Mouse (Mus musculus): ENCODE results near the gene Casp9.

Casp9 gene

DNA sequence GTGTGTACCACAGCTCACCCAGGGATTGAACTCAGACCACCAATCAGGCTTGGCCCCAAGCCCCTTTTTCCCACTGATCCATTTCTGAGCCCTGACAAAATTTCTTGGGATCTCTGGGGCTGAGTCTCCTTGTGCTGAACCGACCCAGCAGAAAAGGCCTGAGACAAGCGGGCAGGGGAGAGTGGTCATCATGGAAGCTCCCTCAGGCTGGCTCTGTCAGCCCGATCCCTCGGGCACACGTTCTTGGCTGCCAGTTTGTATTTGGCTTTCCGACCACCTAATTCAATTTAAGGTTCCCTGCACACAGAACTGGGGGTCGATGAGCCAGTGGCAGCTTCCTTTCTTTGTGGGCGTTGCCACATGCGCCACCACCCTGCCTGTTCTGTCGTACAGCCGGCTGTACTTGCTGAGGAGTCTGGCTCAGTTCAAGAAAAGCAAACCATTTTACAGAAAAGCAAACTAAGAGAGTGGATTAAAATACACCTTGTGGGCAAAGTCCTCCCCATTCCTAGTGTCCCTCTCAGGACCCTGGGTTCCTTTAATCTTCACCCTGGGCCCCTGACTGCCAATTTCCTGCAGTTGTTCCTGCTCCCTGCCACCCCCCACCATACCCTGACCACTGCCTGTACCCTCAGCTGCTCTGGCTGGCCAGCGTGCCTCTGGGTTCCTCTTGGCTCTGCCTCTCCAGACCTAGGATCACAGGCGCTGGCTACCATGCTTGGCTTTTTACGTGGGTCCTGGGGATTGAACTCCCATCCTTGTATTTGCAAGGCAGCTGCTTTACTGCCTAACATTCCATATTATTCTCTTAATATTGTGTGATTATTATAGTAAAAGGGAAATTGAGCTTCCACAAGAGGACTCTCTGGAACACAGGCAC, 23.6 kb downstream of the Casp9 start:
- no peak for DNase-seq (ENCODE audit: low spot score in 2 of 2)

DNA sequence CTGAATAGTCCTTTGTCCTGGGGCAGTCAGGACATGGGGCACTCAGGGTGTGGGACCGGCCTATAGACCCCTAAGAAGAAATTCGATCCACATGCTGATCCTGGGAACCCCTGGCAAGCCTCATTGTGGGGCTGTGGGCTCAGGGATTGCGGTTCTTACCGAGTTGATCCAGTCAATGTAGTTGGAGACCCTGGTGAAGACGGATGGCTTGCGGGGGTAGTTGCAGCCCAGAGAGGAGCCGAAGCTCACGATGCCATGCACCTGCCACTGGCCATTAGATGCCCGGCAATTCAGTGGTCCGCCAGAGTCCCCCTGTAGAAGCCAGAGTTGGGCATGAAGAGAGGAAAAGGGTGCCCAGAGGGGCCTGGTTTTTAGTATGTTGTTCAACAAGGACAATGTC, 24.3 kb downstream of the Casp9 start:
- no peak for DNase-seq (ENCODE audit: low spot score in 2 of 2)

DNA sequence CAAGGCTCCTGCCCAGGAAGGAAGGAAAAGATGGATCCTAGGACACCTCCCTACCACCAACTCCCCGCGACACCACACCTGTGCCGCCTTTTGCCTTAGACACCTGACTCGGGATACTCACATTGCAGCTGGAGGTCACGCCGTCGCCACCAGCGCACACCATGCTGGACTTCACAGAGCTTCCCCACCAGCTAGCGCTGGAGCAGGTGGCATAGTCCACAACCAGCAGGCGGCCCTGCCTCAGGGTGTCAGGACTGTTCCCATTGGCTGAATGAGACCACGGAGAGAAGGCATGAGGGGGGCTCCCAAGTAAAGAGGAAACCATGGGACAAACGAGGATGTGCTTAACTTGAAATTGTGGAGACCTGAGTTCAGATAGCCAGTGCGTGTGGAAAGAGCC, 25.4 kb downstream of the Casp9 start:
- no peak for DNase-seq (ENCODE audit: low spot score in 2 of 2)

- no peak for DNase-seq (ENCODE audit: low spot score in 2 of 2)
These were observed 25.9 kb downstream of the Casp9 start for GRCm38 (mm10) chr4:141819316-141819715.

DNA sequence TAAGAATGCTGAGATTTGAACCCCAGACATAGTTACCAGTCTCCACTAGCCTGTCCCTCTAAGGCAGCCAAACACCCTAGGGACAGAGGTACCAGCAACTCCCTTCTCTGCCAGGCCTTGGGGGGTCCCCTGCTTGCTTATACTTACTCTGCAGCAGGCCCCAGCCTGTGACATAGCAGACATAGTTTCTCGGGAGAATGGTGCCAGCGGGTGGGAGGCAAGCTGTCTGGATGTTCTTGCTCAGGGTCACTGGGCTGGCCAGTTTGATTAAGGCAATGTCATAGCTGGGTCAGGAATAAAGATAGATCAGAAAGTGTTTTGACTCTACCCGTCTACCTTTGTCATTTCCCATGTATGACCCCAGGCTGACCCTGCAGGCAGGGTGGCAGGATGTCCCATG, 27.8 kb downstream of the Casp9 start:
- no peak for DNase-seq (ENCODE audit: low spot score in 2 of 2)

GRCm38 (mm10) chr4:141822089-141822488, 28.7 kb downstream of the Casp9 start:
- no peak for DNase-seq (ENCODE audit: low spot score in 2 of 2)

DNA sequence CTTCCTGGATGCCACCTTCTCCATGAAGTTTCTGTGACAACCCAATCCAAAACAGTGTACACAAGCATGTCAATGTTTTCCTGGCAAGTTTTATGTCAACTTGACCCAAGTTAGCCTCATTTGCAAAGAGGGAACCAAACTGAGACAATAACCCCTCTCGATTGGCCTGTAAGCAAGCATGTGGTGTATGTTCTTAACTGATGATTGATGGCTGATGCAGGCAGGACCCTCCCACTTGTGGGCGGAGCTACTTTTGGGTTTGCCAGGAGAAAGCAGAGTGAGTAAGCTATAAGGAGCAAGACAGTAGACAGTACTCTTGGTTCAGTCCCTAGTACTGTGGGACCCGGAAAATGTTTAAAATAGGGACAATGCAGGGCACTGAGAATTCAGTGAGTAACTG, 29.6 kb downstream of the Casp9 start:
- no peak for DNase-seq (ENCODE audit: low spot score in 2 of 2)

DNA sequence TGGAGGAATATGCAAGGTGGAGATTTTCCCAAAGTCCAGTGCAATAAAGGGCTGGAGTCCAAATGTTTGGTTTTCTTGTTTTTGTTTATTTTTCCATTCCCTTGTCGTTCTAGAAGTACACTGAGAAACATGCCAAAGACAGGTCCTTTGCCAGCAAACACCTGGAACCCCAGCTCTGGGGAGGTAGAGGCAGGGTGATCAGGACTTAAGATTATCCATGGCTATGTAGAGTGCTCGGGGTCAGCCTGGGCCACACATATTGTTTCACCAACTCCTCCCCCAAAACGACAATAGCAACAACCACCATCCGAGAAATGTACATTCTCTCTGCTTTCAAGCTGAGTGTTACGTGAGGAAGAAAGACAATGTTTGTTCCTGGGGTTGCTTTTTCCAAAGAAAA, 32.6 kb downstream of the Casp9 start, which contains the start of gene Cela2a:
Gene Cela2a (minus strand): TSS at position 101 of the 400 bp plus-strand sequence.
- no peak for DNase-seq (ENCODE audit: low spot score in 2 of 2)

- no peak for DNase-seq (ENCODE audit: low spot score in 2 of 2)
These were observed 34.0 kb downstream of the Casp9 start for GRCm38 (mm10) chr4:141827401-141827800.

DNA sequence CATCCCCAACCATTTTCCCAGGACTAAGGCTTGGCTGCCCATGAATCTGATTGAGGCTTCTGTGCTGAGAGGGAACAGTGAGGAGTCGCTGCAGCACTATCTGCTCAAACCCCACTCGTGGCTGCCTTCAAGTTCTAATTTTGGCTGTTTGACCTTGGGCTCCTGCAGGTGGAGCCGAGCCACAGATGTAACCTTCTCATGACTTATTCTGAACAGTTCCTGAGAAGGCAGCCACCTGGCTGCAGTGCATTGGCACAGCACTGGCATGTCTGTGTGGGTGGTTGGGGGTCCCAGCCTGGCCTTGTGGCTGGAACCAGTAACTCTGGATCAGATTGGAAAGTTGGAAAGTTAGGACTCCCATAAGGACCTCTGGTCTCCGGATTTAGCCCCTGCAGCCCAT, 34.8 kb downstream of the Casp9 start:
- peak; percentile 14 to 39 for DNase-seq (ENCODE audit: low spot score in 2 of 2)

- no peak for DNase-seq (ENCODE audit: low spot score in 2 of 2)
These were observed 37.0 kb downstream of the Casp9 start for GRCm38 (mm10) chr4:141830381-141830780.

DNA sequence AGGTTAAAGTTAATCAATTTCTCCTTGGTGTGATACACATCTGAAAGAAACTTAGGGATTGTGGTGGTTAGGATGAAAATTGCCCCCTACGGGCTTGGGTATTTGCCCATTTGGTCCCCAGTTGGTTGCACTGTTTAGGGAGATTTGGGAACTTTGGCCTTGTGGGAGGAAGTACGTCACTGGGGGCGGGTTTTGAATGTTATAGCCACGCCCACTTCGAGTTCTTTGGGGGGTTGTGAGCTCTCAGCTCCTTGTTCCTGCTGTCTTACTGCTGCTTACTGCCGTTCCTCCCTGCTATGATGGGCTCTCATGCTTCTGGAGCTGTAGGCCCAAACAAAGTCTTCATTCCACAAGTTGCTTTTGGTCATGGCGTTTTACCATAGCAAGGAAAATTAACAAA, 37.9 kb downstream of the Casp9 start:
- DNase-seq (ENCODE audit: low spot score in 2 of 2): no peak

DNA sequence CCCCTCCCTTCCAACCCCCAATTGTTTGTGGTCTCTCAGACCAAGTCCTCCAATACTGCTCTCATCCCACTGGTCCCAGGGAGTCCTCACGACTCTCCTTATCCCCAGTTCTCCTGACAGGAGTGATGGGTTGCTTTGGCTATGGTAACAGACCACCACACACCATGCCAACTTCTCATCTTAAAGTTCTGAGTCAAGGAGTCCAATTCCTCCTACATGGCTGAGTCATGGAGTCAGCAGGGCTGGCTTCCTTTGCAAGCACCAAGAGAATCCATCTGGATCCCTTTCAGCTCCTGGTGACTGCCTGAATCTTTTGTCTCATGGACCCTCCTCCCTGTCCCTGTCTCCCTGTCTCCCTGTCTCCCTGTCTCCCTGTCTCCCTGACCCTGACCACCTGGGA, 40.5 kb downstream of the Casp9 start:
- DNase-seq (ENCODE audit: low spot score in 2 of 2): no peak

DNA sequence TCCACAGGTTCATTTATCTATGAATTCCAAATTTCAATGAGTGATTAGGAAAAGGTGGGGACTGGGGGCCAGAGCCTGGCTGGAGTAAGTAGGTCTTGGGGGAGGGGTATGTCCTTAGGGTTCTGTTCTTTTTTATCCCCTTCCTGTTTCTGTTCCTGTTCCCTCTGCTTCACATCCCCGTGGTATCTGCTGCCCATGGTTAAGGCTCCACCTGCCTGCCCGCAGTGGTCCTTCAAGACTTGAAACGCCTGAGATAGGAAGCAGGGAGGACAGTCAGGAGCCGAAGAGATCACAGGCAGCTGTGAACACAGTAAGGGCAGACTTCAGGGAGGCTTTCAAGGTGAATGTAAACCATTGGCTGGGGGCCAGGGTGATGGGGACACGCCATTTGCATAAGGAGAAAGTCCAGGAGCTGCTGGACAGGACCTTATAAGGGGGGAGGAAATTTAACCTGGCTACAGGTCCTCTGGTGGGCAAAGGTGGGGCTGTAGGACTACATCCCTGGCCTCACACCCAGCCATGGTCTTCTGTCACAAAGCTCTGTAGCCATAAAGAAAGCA, 41.2 kb downstream of the Casp9 start:
- no peak for DNase-seq (ENCODE audit: low spot score in 2 of 2)

- DNase-seq (ENCODE audit: low spot score in 2 of 2): no peak
These were observed 52.6 kb downstream of the Casp9 start, which contains the start of gene Ctrc for GRCm38 (mm10) chr4:141845999-141846398. TSS of gene Ctrc (minus strand) at chr4:141846359.

- DNase-seq (ENCODE audit: low spot score in 2 of 2): no peak
These were observed 60.0 kb downstream of the Casp9 start for GRCm38 (mm10) chr4:141853437-141853836.

DNA sequence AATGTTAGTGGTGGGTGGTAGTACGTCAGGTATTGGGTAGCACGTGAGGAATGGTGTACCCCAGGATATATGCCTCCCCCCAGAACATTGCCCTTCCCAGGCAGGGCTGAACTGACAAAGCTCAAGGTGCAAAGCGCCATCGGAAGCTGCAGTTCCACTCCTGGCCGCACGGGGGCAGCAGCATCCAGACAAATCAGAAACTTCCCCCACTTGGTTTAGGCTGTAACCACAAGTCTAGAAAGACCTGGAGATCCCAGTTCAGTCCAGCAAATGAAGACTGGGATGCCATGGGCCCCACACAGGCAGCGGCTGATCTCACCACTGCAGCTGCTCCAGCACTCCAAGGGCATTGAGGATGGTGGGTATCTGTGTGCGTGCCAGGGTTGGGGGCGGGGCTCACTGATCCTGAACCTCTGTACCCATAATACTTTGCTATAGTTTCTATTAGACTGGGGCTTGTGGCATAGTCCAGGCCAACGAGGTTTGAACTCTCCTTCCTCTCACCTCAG, 64.1 kb downstream of the Casp9 start:
- peak; percentile 73 to 79 for DNase-seq (ENCODE audit: low spot score in 2 of 2)

DNA sequence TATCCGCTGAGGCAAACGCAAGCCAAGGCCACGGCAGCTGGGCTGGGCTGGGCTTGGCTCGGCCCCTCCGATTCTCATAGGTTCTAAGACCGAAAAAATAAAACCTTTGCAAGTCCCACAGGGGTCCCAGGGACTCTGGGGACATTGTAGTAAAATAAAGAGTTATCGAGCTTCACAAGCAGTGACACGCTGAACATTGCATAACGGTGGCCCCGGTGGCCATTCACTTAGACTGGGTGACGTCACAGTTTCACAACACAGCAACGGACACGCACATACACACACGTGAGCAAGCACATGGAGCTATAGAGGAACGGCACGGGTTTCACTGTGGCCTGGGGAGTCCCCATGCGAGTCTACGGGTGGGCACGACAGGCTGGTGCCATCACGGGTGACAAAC, 65.1 kb downstream of the Casp9 start:
- DNase-seq (ENCODE audit: low spot score in 2 of 2): peak in 1 of 2 experiments; percentile 71

GRCm38 (mm10) chr4:141859351-141859750, 65.9 kb downstream of the Casp9 start:
- DNase-seq (ENCODE audit: low spot score in 2 of 2): no peak

DNA sequence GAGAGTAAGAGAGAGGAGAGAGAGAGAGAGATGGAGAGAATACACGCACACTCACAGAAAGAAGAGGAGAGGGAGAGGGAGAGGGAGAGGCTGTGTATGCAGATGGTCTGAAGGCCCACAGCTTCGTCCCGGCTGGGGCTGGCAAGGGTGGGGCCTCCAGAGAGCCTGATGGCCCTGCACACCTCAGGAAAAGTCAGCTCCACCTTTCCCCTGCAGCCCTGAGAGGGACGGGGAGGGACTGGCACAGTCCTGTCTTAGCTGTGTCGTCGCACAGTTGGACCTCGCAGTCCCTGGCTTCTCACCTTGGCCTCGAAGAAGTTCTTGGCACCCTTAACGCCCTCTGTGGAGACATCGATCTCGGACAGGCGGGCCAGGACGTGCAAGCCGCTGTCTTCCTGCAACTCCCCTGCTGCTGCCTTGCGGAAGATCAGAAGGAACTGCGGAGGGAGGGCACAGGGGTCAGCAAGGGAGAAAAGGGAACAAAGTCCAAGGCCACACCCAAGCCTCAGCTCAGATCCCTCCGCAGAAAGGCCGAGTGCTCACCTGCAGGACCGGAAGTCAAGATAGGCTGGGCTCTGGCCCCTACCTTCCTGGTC, 66.9 kb downstream of the Casp9 start:
- DNase-seq (ENCODE audit: low spot score in 2 of 2): no peak

GRCm38 (mm10) chr4:141861591-141862295, 68.3 kb downstream of the Casp9 start:
- DNase-seq (ENCODE audit: low spot score in 2 of 2): no peak

GRCm38 (mm10) chr4:141862867-141863266, 69.5 kb downstream of the Casp9 start:
- DNase-seq (ENCODE audit: low spot score in 2 of 2): no peak

Measured in heart, adult 9 months (tissue).